Mouse (Mus musculus): ENCODE data around the gene Auh. TPM values are rescaled to one million over a fixed set of nuclear protein-coding genes. Genes with fewer than 3 reads are reported as not detected.

Auh gene
- total RNA-seq, 2 experiments from 2014 or later = 48.1 to 48.8 TPM

- DNase-seq = no peak
Observed at GRCm38 (mm10) chr13:52878823-52879222, 50.7 kb downstream of the Auh start.

- DNase-seq = no peak
Observed at GRCm38 (mm10) chr13:52875541-52876325, 53.7 kb downstream of the Auh start.

- no peak for DNase-seq
Observed at GRCm38 (mm10) chr13:52875089-52875488, 54.4 kb downstream of the Auh start.

- no peak for DNase-seq
Observed at GRCm38 (mm10) chr13:52874338-52874737, 55.1 kb downstream of the Auh start.

- no peak for DNase-seq
Observed at GRCm38 (mm10) chr13:52873923-52874322, 55.6 kb downstream of the Auh start.

GRCm38 (mm10) chr13:52866005-52866792 lies 63.3 kb downstream of the Auh start:
- DNase-seq = no peak

- DNase-seq = no peak
Observed at GRCm38 (mm10) chr13:52863436-52863835, 66.0 kb downstream of the Auh start.

GRCm38 (mm10) chr13:52860006-52860685 lies 69.3 kb downstream of the Auh start:
- no peak for DNase-seq

GRCm38 (mm10) chr13:52859065-52859820 lies 70.2 kb downstream of the Auh start:
- no peak for DNase-seq

GRCm38 (mm10) chr13:52858373-52858772 lies 71.1 kb downstream of the Auh start:
- DNase-seq = no peak

- no peak for DNase-seq
Observed at GRCm38 (mm10) chr13:52857781-52858180, 71.7 kb downstream of the Auh start.

GRCm38 (mm10) chr13:52853536-52853935 lies 75.9 kb downstream of the Auh start:
- DNase-seq = no peak

- no peak for DNase-seq
Observed at GRCm38 (mm10) chr13:52851886-52852285, 77.6 kb downstream of the Auh start.

GRCm38 (mm10) chr13:52850024-52850723 lies 79.3 kb downstream of the Auh start:
- no peak for DNase-seq

GRCm38 (mm10) chr13:52849394-52849801 lies 80.1 kb downstream of the Auh start:
- no peak for DNase-seq

- DNase-seq = no peak
Observed at GRCm38 (mm10) chr13:52847481-52847880, 82.0 kb downstream of the Auh start.

GRCm38 (mm10) chr13:52847071-52847470 lies 82.4 kb downstream of the Auh start:
- DNase-seq = no peak

GRCm38 (mm10) chr13:52845618-52846017 lies 83.9 kb downstream of the Auh start:
- DNase-seq = no peak

- DNase-seq = no peak
Observed at GRCm38 (mm10) chr13:52843536-52844178, 85.8 kb downstream of the Auh start.

GRCm38 (mm10) chr13:52836231-52836630 lies 93.2 kb downstream of the Auh start:
- no peak for DNase-seq

- no peak for DNase-seq
Observed at GRCm38 (mm10) chr13:52834591-52834990, 94.9 kb downstream of the Auh start.
